11 mouse cellular contexts compared by ENCODE assay signal in genomic region chr1:60623440-60624016, GRCm38 (mm10).
"Had no signal": no experiment of that assay in that cellular context is flagged by ENCODE, and none has a peak within 500 bp of the region (broad histone marks: within the 10 kb centered on the region; RNA-seq: fewer than 3 reads in every experiment).

No protein-coding gene starts in this region.

- H3K27me3 ChIP-seq: limb, embryonic 15.5 days; liver, embryonic 15.5 days; lung, embryonic 15.5 days; midbrain, embryonic 13.5 days had no signal

- H3K4me3 ChIP-seq: limb, embryonic 15.5 days; liver, embryonic 15.5 days; lung, embryonic 15.5 days; midbrain, embryonic 13.5 days had no signal

- H3K36me3 ChIP-seq: limb, embryonic 15.5 days; liver, embryonic 15.5 days; lung, embryonic 15.5 days; midbrain, embryonic 13.5 days had no signal

- H3K27ac ChIP-seq: hindbrain, postnatal 0 days; limb, embryonic 15.5 days; liver, embryonic 15.5 days; lung, embryonic 15.5 days; midbrain, embryonic 13.5 days had no signal

- DNase-seq: layer of hippocampus, adult 9-11 months; layer of hippocampus, postnatal 36 days; right cerebral cortex, postnatal 4 days; spleen, adult 18-20 months; thymus, adult 18-20 months; thymus, postnatal 14 days had no signal

- H3K9ac ChIP-seq: limb, embryonic 15.5 days; liver, embryonic 15.5 days; lung, embryonic 15.5 days; midbrain, embryonic 13.5 days had no signal

- H3K9me3 ChIP-seq: limb, embryonic 15.5 days; liver, embryonic 15.5 days; lung, embryonic 15.5 days; midbrain, embryonic 13.5 days had no signal

- H3K4me1 ChIP-seq: limb, embryonic 15.5 days had no signal

- H3K4me2 ChIP-seq: limb, embryonic 15.5 days; liver, embryonic 15.5 days; lung, embryonic 15.5 days; midbrain, embryonic 13.5 days had no signal

- ATAC-seq: hindbrain, postnatal 0 days; midbrain, embryonic 13.5 days had no signal
